Mouse (Mus musculus) heart, embryonic 11.5 days (tissue): Measurements from ENCODE around the gene Gls. TPM values are rescaled to one million over a fixed set of nuclear protein-coding genes. Genes with fewer than 3 reads are reported as not detected.
A peak's percentile ranks its signal among the peaks of the same experiment; 100 is the strongest.

Experiments used
- ATAC-seq: fragments of 200-750 bp; cut with Nextera tagmentation; replicated peaks from 2 replicates; pipeline ENCODE4 v1.8.0; 2017; ENCODE audit warnings: moderate library complexity; ENCODE audit not compliant: insufficient number of reproducible peaks, low FRiP score, low TSS enrichment
- H3K27ac ChIP-seq: fragments of 300-500 bp; sonication (generic); 2 replicates; pipeline ENCODE4 v1.5.1; 2014; ENCODE audit warnings: mild to moderate bottlenecking, low read depth, low read length
- H3K27me3 ChIP-seq: fragments of 300-500 bp; sonication (generic); 2 replicates; pipeline ENCODE4 v1.6.1; 2014; ENCODE audit warnings: mild to moderate bottlenecking, low read length, mixed read lengths; ENCODE audit not compliant: control insufficient read depth, insufficient read depth
- H3K36me3 ChIP-seq: fragments of 300-500 bp; sonication (generic); 2 replicates; pipeline ENCODE4 v1.6.1; 2014; ENCODE audit warnings: mild to moderate bottlenecking, low read length, moderate library complexity, mixed read lengths; ENCODE audit not compliant: control insufficient read depth, insufficient read depth
- H3K4me1 ChIP-seq: fragments of 300-500 bp; sonication (generic); 2 replicates; pipeline ENCODE4 v1.6.1; 2014; ENCODE audit warnings: low read length; ENCODE audit not compliant: control insufficient read depth, insufficient read depth
- H3K4me2 ChIP-seq: fragments of 300-500 bp; sonication (generic); 2 replicates; pipeline ENCODE4 v1.6.1; 2014; ENCODE audit warnings: mild to moderate bottlenecking, moderate library complexity
- H3K4me3 ChIP-seq: fragments of 300-500 bp; sonication (generic); 2 replicates; pipeline ENCODE4 v1.5.1; 2014; ENCODE audit warnings: low read depth, low read length
- H3K9ac ChIP-seq: fragments of 300-500 bp; sonication (generic); 2 replicates; pipeline ENCODE4 v1.6.1; 2014; ENCODE audit warnings: mild to moderate bottlenecking, low read depth, low read length, moderate library complexity
- H3K9me3 ChIP-seq: fragments of 300-500 bp; sonication (generic); replicated peaks from 2 replicates; pipeline ENCODE4 v1.6.1; 2016; ENCODE audit warnings: low read length; ENCODE audit not compliant: control insufficient read depth
- WGBS: fragments of 180-500 bp; shearing (Covaris S2); extraction: QIAGEN DNeasy Blood & Tissue Kit; methylation state at CpG from one replicate; pipeline ENCODE4 v1.1.7; 2014; ENCODE audit not compliant: insufficient replicate concordance; 5-methylcytosine and 5-hydroxymethylcytosine counted together
- polyA plus RNA-seq: library from polyadenylated mRNA; unstranded; fragments of >200 nt; fragmentation: Nextera tagmentation; extraction: Ambion mirVana; gene quantifications from 2 replicates; pipeline ENCODE4 v1.2.1, GENCODE M21; 2014

Gls gene
- polyA plus RNA-seq = 33.0 and 36.0 TPM in 2 replicates

DNA sequence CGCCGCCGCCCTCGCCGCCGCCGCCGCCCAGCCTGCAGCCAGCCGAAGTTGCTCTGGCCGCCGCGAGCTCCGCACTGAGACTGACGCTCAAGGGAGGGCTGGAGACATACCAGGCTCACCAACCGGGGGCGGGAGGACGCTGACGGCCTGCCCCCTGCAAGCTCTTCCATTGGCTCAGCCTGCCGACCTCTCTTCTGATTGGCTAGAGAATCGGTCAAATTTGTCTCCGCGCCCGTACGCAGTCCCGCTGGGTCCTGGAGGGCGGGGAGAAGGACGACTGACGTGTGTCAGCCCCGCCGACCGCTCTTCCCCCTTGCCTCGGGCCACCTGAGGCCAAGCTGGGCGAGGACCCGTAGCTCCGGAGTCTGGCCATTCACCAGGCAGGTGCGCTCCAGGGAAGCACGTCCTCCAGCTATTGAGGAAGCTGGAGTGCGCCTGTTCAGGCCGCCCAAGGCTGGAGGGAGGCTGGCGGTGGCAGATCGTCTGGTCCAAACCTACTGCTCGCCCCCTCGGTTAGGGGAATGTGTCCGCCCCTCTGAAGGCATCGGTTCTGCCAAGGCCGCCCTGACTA lies at the start of gene Gls:
Gls (minus strand) TSS at position 90 of the 571 bp plus-strand sequence.
- WGBS = under 1% methylated on average over 46 of the region's 46 CpGs
- peak; percentile 99 for ATAC-seq

DNA sequence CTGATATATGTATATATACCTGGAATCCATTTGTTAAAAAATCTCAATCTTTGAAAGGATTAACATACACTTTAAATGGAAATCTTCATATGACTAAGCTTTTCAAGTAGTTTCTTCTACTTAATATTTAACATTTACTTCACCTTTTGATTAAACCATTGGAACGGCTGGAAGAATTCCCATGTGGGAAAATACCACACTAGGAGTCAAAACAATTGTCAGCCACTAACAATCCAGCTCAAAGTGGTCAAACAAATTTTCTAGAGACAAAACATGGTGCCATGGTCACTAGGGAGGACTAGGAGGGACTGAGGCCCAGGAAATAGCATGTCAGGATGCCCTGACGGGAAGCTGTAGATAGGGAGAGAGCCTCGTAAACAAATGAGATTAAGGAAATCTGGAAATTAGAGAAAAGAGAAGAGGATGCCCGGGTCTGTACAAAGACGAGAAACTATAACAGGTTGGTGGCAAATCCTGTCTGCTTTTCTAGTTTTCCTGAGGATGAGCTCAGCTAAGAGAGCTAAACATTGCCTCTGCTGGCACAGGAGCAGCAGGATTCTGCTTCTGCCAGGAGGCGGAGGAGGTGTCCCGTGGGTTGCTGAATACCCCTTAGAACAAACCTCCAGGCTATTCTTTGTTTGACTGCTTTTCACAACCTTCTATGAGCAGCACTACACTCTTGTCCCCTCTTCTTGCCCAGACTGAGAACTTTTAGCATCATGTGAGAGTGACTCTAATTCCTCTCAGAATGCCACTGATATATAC lies 47.0 kb upstream of the Gls start:
- H3K4me2 ChIP-seq = no peak overlapping the region
- H3K9me3 ChIP-seq = no peaks in the 10 kb centered on the region
- 57% methylated on average over 7 of the region's 7 CpGs for WGBS
- no peak overlapping the region for H3K27ac ChIP-seq
- no peak overlapping the region for H3K4me3 ChIP-seq
- no peak for ATAC-seq
- H3K36me3 ChIP-seq = no peaks in the 10 kb centered on the region
- H3K27me3 ChIP-seq = no peaks in the 10 kb centered on the region
- H3K4me1 ChIP-seq = no peaks in the 10 kb centered on the region
- H3K9ac ChIP-seq = no peak overlapping the region

More for the DNA sequence above, at the start of gene Gls:
- Histone ChIP-seq H3K4me2 (peak within 1 kb of the TSS; percentile 86), H3K4me3 (peak within 1 kb of the TSS; percentile 99), H3K27ac (peak within 1 kb of the TSS; percentile 97), H3K27me3 (no peaks in the 10 kb centered on the region), H3K36me3 (no peaks in the 10 kb centered on the region), H3K9me3 (no peaks in the 10 kb centered on the region), H3K9ac (peak within 1 kb of the TSS; percentile 95), H3K4me1 (peaks cover 14% of the 10 kb centered on the region)

- no peak overlapping the region for H3K4me2 ChIP-seq
- no peak overlapping the region for H3K4me3 ChIP-seq
- H3K9ac ChIP-seq = no peak overlapping the region
- H3K9me3 ChIP-seq = no peaks in the 10 kb centered on the region
- no peaks in the 10 kb centered on the region for H3K36me3 ChIP-seq
- no peaks in the 10 kb centered on the region for H3K27me3 ChIP-seq
- 75% methylated on average over 3 of the region's 3 CpGs for WGBS
- no peak for ATAC-seq
- H3K27ac ChIP-seq = no peak overlapping the region
- no peaks in the 10 kb centered on the region for H3K4me1 ChIP-seq
Measured at GRCm38 (mm10) chr1:52279331-52279730, 46.3 kb upstream of the Gls start.

DNA sequence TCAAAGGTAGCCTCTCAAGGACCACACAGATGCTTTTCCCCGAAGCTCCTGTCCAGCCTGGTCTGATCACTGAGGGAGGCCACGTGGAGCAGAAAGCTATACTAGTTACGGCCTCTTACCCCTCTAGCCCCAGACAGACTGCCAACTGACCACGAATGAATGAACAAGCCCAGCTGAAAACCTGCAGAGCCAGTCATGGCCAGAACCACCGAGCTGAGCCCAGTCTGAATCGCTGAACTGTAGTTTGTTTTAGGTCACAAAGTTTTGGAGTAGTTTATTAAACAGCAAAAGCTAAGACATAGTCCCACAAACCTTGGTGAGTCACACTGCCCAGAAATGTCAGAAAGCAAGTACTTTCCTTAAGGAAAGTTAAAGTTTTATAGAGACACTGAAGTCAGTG lies 45.0 kb upstream of the Gls start:
- H3K4me3 ChIP-seq = no peak overlapping the region
- no peak overlapping the region for H3K4me2 ChIP-seq
- no peak for ATAC-seq
- no peaks in the 10 kb centered on the region for H3K9me3 ChIP-seq
- no peaks in the 10 kb centered on the region for H3K36me3 ChIP-seq
- no peak overlapping the region for H3K27ac ChIP-seq
- no peaks in the 10 kb centered on the region for H3K27me3 ChIP-seq
- H3K4me1 ChIP-seq = no peaks in the 10 kb centered on the region
- no peak overlapping the region for H3K9ac ChIP-seq
- WGBS = 59% methylated on average over 6 of the region's 6 CpGs

GRCm38 (mm10) chr1:52274210-52274609 lies 41.2 kb upstream of the Gls start:
- Histone ChIP-seq H3K36me3 (no peaks in the 10 kb centered on the region), H3K9ac (no peak overlapping the region), H3K27me3 (no peaks in the 10 kb centered on the region), H3K4me3 (no peak overlapping the region), H3K9me3 (no peaks in the 10 kb centered on the region), H3K4me1 (no peaks in the 10 kb centered on the region), H3K27ac (no peak overlapping the region), H3K4me2 (no peak overlapping the region)
- ATAC-seq = no peak
- 73% methylated on average over 3 of the region's 3 CpGs for WGBS

DNA sequence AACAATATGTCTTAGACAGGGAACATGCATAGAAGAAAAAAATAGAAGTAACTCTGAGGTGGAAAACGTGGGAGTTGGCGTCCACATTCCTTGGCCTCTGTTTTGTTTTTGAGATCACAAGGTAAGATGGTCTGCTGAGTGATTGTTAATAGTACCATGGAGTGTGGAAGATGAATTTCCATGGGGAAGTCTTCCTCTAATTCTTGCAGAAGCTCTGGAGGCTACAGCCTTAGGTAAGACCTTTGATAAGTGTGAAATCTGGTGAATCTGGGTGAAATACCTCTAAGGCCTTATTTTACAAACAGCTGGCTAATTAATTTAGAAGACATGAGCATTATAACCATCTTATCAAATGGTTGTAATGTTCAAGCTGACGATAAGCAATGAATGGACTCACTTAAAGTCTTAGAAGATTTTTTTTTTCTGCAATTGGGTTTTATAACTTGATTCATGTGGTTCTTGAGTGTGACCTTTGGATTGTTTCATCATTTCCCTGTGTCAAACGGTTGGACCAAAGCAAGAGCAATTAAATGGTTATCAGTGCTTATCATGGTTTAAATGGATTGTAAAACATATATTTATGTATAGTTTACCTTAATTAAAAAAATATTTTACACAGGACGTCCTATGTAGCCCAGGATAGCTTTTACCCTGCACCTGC lies 39.1 kb upstream of the Gls start:
- Histone ChIP-seq H3K4me3 (no peak overlapping the region), H3K36me3 (no peaks in the 10 kb centered on the region), H3K27ac (no peak overlapping the region), H3K4me2 (no peak overlapping the region), H3K4me1 (no peaks in the 10 kb centered on the region), H3K9ac (no peak overlapping the region), H3K27me3 (no peaks in the 10 kb centered on the region), H3K9me3 (no peaks in the 10 kb centered on the region)
- WGBS = 64% methylated on average over 5 of the region's 5 CpGs
- ATAC-seq = no peak

DNA sequence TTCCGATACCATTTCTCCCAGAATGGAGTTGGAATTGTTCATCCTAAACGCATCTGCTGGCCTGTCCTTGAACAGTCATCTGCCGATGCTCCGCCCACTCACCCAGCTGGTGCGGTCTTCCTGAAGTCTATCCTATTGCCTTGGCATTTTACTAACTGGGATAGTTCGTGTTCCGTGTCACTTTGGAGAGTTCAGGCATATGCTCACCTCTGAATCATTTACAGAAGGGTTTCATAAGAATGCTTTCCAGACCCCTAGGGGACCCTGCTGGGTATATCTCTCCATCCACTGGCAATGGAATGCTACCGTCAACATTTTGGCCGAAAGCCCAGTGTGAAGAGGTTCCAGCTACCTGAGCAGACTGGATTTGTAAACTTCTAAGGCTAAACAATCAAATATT lies 37.3 kb upstream of the Gls start:
- no peaks in the 10 kb centered on the region for H3K27me3 ChIP-seq
- H3K9me3 ChIP-seq = no peaks in the 10 kb centered on the region
- no peak overlapping the region for H3K4me2 ChIP-seq
- H3K36me3 ChIP-seq = no peaks in the 10 kb centered on the region
- 73% methylated on average over 9 of the region's 9 CpGs for WGBS
- ATAC-seq = no peak
- no peak overlapping the region for H3K27ac ChIP-seq
- no peak overlapping the region for H3K4me3 ChIP-seq
- no peak overlapping the region for H3K9ac ChIP-seq
- H3K4me1 ChIP-seq = no peaks in the 10 kb centered on the region

GRCm38 (mm10) chr1:52269596-52269995 lies 36.6 kb upstream of the Gls start:
- no peaks in the 10 kb centered on the region for H3K36me3 ChIP-seq
- no peaks in the 10 kb centered on the region for H3K27me3 ChIP-seq
- no peak overlapping the region for H3K4me3 ChIP-seq
- ATAC-seq = no peak
- no peaks in the 10 kb centered on the region for H3K9me3 ChIP-seq
- no peaks in the 10 kb centered on the region for H3K4me1 ChIP-seq
- H3K9ac ChIP-seq = no peak overlapping the region
- 80% methylated on average over 4 of the region's 4 CpGs for WGBS
- no peak overlapping the region for H3K27ac ChIP-seq
- no peak overlapping the region for H3K4me2 ChIP-seq
